Mouse (Mus musculus): Measurements from ENCODE around the gene 4921517D22Rik.
"Not testable (repeated sequence)": the region's sequence is repeated elsewhere in the genome, so short reads cannot be mapped to it uniquely, and the experiment has no call there.

4921517D22Rik gene

DNA sequence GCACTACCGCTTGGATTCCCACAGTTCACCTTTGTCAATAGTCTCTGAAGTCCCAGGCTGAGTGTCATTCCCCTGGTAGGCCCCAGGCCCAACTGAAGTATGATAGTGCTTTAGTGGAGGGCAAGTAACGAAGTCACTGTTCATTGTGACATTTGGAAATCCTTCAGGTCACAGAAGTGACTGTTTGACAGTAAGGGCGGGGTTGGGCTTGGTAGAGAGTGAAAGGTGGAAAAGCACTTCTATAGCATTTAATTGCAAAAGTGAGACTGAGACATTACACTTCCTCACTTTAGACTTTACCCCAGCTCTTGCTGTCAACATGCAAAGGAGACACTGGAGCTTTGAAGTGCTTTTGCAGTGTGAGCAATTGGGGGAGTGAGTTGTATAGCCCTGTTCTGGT is at the start of gene 4921517D22Rik:
Gene 4921517D22Rik, minus strand, starts transcription at position 101 of the 400 bp plus-strand sequence.
- no peak for DNase-seq (ENCODE audit: low spot score in 2 of 2)

DNA sequence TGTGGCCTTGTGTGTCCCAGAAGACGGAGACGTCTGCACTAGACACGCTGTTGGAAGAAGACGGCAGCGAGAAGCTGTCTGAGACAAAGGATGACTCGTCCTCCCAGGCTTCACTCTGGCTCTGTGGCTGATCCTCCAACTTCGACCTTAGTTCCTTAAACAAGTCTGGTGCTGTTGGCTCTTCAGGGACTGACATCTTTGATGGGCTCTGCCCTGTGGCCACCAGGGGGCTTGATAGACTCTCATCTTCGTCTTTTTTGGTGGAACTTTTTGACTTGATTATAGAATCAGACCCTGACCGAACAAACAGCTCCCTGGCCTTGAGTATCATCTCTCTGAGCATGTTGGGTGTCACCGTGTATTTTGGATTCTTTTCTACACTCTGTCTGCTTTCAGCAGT is 47.8 kb upstream of the 4921517D22Rik start:
- no peak for DNase-seq (ENCODE audit: low spot score in 2 of 2)

DNA sequence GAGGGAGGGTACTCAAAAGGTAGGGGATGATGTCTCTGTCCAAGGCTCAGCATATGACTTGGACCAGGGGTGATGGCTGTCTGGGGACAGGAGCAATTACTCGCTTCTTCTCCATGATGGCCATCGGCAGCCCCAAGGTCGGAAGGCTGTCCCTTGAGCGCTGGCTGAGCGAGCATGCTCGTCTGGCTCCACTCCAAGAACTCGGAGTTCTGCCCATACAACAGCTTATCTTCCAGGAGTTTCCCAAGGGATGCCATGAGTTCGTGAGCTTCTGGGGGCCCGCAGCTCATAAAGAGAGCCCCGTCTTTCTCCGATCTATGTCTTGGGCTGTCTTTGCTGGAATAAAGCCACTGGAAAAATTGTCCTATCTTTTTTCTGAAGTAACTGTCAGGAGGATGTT is 47.2 kb upstream of the 4921517D22Rik start:
- DNase-seq (ENCODE audit: low spot score in 2 of 2) = no peak

DNA sequence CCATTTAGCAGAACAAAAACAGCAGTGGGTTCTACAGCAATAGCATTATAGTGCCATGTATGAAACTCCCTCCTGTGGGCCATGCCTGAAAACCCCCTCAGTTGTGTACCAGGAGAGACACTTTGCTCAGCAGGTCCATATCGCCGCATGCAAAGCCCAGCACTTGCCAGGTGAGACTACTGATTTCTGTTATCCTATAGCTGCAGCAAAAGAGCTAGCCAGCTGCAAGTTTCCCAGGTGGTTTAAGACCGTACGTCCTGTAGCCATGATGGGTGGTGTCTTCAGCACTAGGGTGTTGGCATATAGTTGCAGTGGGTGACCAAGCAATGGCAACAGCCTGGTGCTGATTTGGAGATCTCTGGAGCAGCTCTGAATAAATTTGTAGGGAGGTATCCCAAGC is 45.5 kb upstream of the 4921517D22Rik start:
- no peak for DNase-seq (ENCODE audit: low spot score in 2 of 2)

DNA sequence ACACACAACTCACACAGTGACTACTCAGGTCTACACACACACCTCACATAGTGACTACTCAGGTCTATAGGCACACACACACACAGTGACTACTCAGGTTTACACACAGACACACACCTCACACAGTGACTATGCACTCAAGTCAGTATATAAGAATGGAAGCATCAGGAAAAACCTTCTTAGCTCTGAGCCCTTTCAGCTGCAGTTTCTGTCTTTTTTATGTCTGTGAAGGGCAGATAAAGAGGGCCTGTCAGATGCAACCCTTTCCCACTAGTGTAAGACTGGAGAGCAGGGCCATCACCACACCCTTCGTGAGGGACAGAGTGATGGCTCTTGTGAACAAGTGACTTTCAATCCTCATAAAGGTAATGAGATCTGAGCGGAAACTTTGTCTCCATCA is 44.5 kb upstream of the 4921517D22Rik start:
- DNase-seq (ENCODE audit: low spot score in 2 of 2) = no peak

DNA sequence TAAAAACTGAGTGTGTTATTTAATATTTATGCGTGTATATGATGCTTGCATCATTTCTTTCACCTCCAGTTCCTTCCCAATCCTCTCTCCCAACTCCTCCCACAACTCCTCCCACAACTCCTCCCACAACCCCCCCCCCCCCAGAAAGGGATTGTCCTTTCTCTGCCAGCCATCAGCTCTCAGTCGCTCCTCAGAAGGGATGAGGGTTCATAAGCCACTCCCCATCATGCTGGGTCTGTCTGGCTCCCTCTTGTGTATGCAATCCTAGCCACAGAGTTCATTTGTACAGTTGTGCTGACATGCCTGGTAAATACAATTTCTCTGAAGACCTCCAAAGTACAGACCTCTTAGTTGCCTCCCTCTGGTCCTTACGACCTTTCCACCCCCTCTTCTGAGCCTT is 41.3 kb upstream of the 4921517D22Rik start:
- DNase-seq (ENCODE audit: low spot score in 2 of 2) = no peak

DNA sequence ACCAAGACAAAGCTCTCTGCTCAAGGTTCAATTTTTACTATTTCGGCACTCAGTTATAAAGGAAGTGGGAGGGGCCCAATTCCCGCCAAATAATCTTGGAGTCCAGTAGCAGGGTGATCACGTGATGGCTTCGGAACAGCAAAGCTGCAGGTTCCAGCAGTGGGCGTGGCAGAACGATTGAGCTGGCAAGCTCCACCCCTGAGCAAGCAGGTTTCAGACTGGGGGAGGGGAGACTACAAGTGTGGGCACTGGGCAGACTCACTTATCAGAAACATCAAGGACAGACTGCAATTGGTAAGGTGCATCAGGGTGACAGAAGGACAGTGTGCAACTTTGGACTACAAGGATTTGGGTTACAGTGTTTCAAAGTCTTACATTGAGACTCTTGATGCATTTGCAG is 40.4 kb upstream of the 4921517D22Rik start:
- DNase-seq (ENCODE audit: low spot score in 2 of 2) = not testable (repeated sequence)

DNA sequence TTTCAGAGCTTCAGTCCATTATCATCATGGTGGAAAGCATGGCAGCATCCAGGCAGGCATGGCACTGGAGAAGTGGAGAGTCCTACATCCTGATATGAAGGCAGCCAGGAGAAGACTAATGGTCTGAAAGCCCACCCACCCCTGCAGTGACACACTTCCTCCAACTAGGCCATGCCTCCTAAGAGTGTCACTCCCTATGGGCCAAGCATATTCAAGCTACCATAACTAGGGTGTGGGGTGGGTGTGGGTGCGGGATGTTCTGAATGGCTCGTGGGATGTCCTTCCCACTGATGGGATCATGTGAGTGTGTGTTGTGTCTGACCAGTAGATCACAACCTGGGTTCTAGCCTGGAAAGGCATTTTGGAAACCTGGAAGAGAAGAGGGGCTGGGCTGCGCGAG is 40.0 kb upstream of the 4921517D22Rik start:
- DNase-seq (ENCODE audit: low spot score in 2 of 2) = no peak

DNA sequence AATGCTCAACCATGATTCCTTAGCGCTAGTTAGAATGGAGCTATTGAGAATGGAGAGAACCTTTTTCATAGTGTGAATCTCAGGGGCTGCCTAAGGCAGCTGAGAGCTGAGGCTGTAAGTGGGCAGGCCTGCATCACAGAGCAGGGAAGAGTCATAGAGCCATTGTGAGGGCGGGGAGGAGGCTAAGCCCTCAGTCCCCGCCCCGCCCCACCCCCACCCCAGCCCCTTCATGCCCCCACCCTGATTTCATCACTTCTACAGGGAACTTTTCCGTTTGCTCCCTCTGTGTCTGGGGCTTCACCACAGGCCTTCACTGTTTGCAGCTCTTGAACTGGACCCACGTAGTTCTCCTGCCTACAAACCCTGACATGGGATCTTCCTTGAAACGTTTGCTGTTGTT is 37.7 kb upstream of the 4921517D22Rik start, which contains the start of gene Spata31d1d:
Gene Spata31d1d, minus strand, starts transcription at position 101 of the 400 bp plus-strand sequence.
- DNase-seq (ENCODE audit: low spot score in 2 of 2) = no peak

DNA sequence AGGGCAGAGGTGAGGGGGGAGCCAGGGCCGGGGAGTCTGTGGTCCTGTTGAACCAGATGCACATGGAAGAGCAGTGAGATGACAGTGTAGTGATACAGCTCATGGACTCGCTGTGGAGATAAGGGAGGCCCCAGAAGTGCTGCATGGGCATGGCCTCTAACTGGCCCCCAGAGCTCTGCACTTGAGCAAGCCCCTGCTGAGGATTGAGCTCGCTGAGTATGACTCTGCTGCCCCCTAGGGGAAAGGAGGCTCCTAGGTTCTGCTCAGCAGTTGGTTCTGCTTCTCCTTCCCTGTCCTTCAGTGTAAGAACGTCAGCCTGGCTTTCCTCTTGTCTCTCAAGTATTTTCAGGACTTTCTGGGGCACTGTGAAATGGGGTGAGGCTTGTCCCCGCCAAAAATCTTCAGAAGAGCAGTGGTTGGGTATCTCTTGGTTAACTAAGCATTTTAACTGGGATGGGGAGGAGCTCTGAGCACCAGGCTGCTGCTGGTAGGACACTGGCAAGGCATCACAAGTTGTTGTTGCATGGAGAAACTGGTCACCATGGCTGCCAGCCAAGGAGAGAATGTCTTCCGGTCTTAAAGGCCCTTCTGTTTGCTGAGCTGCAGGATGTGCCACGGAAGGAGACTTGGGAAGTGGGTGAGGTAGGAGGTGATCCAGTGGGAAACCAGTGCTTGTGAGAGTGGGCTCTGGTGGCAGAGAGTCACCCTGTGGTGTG is 34.6 kb upstream of the 4921517D22Rik start:
- DNase-seq (ENCODE audit: low spot score in 2 of 2) = peak; percentile 87 to 90

DNA sequence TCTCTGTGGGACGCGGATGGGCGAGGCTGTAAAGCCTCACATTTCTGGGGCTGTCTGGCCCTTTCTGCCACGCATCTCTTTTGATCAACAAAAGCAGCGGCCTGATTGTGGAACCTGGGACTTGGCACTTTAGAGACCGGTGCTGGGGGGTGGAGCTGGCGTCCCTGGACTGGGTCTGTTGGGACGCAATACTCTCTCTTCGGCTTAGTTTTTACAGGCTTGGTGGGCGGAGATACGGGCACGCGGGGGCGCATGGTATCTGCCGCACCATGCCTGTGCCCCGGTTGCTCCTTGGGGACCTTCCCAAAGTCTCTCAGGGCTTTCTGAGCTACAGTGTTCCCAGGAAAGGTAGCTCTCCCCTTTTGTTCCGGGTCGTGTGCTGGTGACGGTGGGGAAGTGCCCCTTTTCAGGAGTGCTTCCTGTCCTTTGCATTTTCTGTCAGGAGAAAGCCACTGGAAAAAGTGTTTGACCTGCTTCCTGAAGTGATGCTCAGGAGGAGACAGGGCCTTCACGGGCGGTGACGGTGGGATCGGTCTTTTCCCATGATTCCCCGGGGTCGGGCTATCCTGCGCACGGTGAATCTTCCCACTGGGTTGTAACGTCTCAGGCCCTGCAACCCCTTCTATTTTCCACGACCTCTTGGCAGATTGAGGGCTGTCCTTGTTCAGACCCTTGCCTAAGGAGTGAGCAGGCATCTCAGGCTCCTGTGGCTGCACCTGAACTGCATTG is 32.4 kb upstream of the 4921517D22Rik start:
- no peak for DNase-seq (ENCODE audit: low spot score in 2 of 2)

DNA sequence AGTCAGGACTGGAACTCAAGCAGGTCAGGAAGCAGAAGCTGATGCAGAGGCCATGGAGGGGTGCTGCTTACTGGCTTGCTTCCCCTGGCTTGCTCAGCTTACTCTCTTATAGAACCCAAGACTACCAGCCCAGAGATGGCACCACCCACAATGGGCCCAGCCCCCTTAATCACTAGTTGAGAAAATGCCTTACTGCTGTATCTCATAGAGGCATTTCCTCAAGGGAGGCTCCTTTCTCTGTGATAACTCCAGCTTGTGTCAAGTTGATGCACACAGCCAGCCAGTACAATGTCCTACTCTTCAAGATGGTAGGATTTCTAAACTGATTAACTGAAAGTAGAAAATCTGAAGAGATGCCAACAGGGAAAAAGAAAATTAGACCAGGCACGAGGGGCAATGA is 28.2 kb upstream of the 4921517D22Rik start:
- not testable (repeated sequence) for DNase-seq (ENCODE audit: low spot score in 2 of 2)

DNA sequence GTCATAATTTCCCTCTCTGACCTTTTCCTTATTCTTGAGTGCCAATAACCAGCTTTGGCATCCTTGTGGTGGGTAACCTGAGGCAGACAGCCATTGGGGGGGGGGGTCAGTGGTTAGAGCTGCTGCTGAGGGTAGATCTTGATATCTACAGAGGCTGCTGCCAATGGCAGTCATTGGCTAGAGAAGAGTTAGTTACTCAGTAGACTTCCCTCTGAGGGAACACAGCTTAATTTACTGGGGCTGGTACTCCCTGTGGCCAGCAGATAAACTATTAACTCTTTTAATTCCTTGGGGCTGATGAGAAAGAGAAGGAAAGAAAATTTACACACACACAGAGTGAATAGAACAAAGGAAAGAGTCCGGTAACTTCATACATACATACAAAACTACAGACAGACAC is 25.6 kb upstream of the 4921517D22Rik start:
- DNase-seq (ENCODE audit: low spot score in 2 of 2) = no peak

DNA sequence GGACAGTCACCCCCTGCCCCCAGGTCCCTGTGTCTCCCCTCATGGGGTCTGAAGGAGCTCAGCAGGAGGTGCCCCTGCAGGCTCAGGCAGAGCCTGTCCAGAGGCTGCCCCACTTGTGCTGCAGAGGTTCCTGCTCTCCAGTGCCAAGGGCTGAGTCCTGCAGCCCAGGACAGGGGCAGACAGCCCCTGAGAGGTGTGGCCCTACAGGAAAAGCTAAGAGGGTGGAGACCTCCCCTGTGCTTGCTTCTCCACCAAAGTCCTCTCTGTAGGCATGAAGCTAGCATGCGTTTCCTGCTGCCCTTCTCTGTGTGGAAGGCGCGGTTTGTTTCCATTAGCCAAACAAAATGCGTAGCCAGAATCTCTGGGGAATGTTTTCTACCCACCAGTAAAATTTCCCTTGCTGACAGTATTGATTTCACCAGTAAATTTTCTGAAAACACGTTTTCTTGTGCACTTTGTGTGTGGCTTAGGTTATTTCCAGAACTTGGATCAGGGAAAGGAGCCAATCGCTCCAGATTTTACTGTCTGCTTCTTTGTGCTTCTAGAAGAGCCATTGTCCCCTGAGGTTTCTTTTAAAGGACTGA is 25.0 kb upstream of the 4921517D22Rik start:
- DNase-seq (ENCODE audit: low spot score in 2 of 2) = not testable (repeated sequence)

DNA sequence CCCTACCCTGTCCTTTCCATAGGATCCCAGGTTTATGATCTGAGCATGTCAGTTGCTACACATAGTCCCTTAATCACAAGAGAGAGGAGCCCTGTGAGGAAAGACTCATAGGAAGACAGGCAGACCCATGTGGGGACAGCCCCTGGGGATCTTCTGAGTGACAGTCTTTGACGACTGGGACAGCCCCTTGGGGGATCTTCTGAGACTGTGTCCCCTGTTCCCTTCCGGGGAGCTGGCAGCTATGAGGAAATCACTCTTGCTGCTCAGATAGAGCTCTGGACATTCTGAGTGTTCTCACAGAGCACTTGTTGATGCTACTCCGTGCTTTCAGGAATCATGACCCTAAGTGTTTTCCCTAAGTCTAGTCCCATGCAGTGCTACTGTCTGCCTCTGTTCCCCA is 19.8 kb upstream of the 4921517D22Rik start:
- no peak for DNase-seq (ENCODE audit: low spot score in 2 of 2)

DNA sequence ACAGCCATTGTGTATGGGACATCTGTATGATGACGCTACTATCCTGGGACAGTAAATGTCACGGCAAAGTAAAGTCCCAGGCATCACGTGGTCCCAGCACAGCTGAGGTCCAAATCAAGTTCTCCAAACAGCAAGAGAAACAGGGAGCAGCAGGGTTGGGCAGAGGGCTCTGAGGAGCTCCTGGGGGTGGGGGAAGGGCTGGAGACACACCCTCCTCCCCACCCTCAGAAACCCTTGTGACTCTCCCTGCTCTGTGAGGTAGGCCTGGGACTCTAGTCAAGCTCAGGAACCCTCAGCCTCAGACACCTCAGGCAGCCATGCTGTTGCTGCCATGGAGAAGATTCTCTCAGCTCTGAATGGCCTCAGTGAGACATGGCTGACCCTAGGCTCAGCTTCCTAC is 18.1 kb upstream of the 4921517D22Rik start, which contains the start of gene Spata31d1b:
Gene Spata31d1b, plus strand, starts transcription at position 301 of the 400 bp plus-strand sequence.
- DNase-seq (ENCODE audit: low spot score in 2 of 2) = not testable (repeated sequence)

DNA sequence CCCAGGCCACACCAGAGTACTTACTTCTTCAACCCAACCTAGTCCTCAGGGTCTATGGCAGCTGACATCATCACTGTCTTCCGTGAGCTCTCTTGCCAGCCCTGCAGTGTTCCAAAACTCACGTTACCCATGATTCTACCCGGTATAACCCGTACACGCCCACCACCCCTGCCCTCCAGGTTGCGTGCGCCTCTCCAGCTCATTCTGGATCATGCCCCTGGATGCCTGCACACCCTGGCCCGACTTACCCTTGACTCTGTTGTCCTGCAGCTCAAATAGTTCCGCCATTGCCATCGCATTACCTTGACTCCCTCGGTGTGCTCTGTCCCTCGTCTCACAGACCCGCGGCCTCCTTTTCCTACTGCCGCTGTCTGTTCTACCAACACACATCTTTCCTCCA is 16.3 kb upstream of the 4921517D22Rik start, which contains the start of gene Spata31d1a:
Gene Spata31d1a, minus strand, starts transcription at position 101 of the 400 bp plus-strand sequence.
- no peak for DNase-seq (ENCODE audit: low spot score in 2 of 2)

DNA sequence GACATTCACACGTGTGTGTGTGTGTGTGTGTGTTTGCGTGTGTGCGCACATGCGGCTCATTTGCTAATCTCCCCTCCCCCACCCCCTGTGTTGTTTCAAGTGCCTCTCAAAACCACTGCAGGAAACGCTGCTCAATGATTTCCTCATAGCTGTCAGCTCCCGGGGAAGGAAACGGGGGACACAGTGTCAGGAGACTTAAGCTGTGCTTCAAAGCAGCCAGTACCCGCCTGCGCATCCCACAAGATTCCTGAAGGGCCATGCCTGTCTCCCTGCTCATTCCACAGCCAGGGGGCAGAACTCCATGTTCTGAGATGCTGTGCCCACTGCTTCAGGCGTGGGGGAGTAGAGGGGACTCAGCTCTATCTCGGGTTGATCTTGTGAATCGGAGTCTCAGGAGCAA is 10.7 kb upstream of the 4921517D22Rik start:
- DNase-seq (ENCODE audit: low spot score in 2 of 2) = peak in 1 of 2 experiments; percentile 34

DNA sequence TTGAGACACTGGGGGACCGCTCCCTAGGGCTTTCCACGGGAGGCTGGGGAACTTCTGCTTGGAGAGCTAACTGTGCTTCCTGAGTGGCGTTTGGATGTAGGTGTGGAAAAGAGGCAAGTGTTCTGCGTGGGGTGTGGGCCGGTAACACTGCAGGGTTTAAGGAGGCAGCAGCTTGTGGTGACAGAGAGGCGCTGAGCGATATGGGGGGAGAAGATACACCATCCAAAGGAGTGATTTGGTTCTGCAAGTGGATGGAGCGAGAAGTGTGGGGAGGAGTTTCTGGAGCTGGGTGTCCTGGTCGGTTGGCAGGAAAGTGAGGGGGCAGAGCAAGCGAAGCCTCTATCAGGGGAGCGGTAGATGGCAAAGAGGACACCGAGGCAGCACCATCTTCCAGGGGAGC is 9.6 kb upstream of the 4921517D22Rik start:
- no peak for DNase-seq (ENCODE audit: low spot score in 2 of 2)

DNA sequence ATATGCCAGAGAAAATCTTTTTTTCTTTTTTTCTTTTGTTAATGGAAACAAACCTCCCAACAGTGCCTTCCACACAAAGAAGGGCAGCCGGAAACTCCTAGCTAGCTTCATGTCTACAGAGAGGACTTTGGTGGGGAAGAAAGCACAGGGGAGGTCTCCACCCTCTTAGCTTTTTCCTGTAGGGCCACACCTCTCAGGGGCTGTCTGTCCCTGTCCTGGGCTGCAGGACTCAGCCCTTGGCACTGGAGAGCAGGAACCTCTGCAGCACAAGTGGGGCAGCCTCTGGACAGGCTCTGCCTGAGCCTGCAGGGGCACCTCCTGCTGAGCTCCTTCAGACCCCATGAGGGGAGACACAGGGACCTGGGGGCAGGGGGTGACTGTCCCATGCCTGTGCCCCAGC is 6.2 kb upstream of the 4921517D22Rik start:
- DNase-seq (ENCODE audit: low spot score in 2 of 2) = not testable (repeated sequence)

DNA sequence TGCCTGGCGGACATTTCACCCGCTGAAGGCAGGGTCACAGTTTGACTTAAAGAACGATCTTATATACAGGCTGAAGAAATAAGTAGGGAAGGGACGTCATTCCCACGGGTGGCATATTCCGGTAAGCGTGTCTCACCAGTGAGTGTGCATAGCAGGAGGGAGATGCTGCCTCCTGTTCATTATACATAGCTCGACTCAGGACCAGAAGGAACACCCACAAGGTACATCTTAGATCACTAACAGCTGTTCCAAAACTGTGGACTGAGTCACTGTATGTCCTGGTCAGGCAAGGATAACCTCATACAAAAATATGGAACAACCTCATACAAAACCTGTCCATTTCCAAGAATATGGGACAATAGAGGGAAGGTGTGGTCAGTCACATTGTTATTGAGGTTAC is 5.2 kb upstream of the 4921517D22Rik start:
- no peak for DNase-seq (ENCODE audit: low spot score in 2 of 2)

DNA sequence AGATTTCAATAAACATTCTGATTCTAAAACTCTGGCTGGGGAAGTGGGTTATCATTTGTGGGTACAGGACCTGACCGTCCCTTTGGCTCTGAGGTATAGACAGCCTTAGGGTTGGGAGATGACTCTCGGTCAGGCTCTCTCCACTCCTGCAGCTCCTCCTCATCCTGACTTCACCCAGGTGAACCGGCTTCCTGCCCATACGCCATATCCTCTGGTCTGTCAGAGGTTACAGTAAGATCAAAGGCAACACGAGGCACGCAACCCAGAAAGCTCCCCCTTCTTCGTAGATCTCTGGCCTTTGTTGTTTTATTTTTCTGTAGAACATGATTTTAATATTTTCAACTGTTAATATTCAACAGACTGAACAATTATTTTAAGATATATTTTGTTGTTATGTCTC is 1.9 kb upstream of the 4921517D22Rik start:
- DNase-seq (ENCODE audit: low spot score in 2 of 2) = no peak

DNA sequence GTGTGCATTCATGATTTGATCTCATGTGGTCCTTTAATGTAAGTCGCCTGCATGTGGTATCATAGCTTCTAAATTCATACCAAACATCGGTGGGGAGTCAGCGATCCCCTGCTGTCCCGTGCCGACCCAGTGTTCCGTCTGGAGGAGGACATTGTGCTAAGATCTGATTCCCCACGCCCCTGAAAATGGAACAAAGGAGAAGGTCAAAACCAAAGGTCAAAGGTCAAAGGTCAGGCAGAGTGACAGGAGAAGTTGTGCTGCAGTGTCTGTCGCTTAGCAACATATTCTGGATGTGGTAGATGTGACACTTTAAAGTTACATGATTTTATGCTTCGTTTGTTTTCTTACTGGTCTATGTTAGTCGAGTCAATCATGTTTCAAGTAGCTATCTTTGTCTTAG is 2.4 kb downstream of the 4921517D22Rik start:
- DNase-seq (ENCODE audit: low spot score in 2 of 2) = no peak
